Mouse (Mus musculus): ENCODE data around the gene Mpz.

- TF ChIP-seq CTCF (IDR thresholded peaks at IDR 0.05; ENCODE audit: control insufficient read depth, insufficient read depth, insufficient read length): no peak
- no peak for TF ChIP-seq CEBPB (IDR thresholded peaks at IDR 0.05; ENCODE audit: low read depth)
- TF ChIP-seq USF1 (IDR thresholded peaks at IDR 0.05; ENCODE audit: low read depth): no peak
- no peak for TF ChIP-seq MAX (IDR thresholded peaks at IDR 0.05)
Observed at GRCm38 (mm10) chr1:171193911-171194830, 43.7 kb downstream of the Mpz start.

Measured in C2C12 (cell line).